In genomic region chr7:24564607-24565265, GRCm38 (mm10) we compare ENCODE assay signal across 8 mouse cellular contexts. TPM values are rescaled to one million over a fixed set of nuclear protein-coding genes. Genes with fewer than 3 reads are reported as not detected.
DNase-seq lines count a peak whose midpoint lies in the region; ATAC-seq and TF ChIP-seq lines count a peak whose summit lies in the region.
"Had no signal": no experiment of that assay in that cellular context is flagged by ENCODE, and none has a peak within 500 bp of the region (broad histone marks: within the 10 kb centered on the region; RNA-seq: fewer than 3 reads in every experiment).

No protein-coding gene starts in this region.

- no peak overlapping the region for H3K9ac ChIP-seq in MEL (ENCODE audit: control insufficient read depth, low read depth, low read length, poor library complexity, severe bottlenecking)
- no peak overlapping the region for H3K9ac ChIP-seq in kidney, embryonic 16.5 days (replicated peaks; ENCODE audit: low read length)

- no peaks in the 10 kb centered on the region for H3K9me3 ChIP-seq in MEL (replicated peaks; ENCODE audit: insufficient read depth, low read length)
- H3K9me3 ChIP-seq in kidney, embryonic 16.5 days (ENCODE audit: low read length) = no peaks in the 10 kb centered on the region

- TF ChIP-seq RAD21 in MEL (IDR thresholded peaks at IDR 0.05; ENCODE audit: low read depth, low read length) = peak; percentile 28

- WGBS in kidney, embryonic 16.5 days = 68% methylated on average over 6 of the region's 6 CpGs

- peak; percentile 75 for DNase-seq in CD4-positive helper T cell, adult 2 months (ENCODE audit: low read depth, low spot score)
- DNase-seq in MEL (ENCODE audit: low read depth, low spot score) = peak; percentile 69
- DNase-seq in cerebellum, adult 9-10 months = peak; percentile 71
- DNase-seq in gastrocnemius, adult 8-10 months (ENCODE audit: low spot score in 2 of 2) = peak; percentile 26 to 51
- peak; percentile 57 to 59 for DNase-seq in lung, adult 18-20 months
- peak; percentile 65 for DNase-seq in retina, postnatal 1 day

- no peak overlapping the region for H3K4me3 ChIP-seq in MEL (ENCODE audit: control insufficient read depth in 1 of 2, insufficient read depth in 1 of 2, low read depth in 2 of 2, low read length in 2 of 2)
- H3K4me3 ChIP-seq in kidney, embryonic 16.5 days (ENCODE audit: low read length) = no peak overlapping the region

- H3K4me1 ChIP-seq in MEL (ENCODE audit: control insufficient read depth in 1 of 2, insufficient read depth in 2 of 2, low read length in 2 of 2) = no peaks in the 10 kb centered on the region
- no peaks in the 10 kb centered on the region; the same call in 1 of the 2 replicates for H3K4me1 ChIP-seq in kidney, embryonic 16.5 days (ENCODE audit: insufficient read depth, low read length)

- H3K79me2 ChIP-seq in MEL (ENCODE audit: control insufficient read depth, insufficient read depth, low read length, poor library complexity) = no peaks in the 10 kb centered on the region

- peaks cover 0 to 3% of the 10 kb centered on the region in 2 experiments; a peak in 2 of 4 replicates for H3K36me3 ChIP-seq in MEL (ENCODE audit: control insufficient read depth in 1 of 2, insufficient read depth in 2 of 2, low read length in 2 of 2)
- H3K36me3 ChIP-seq in kidney, embryonic 16.5 days (ENCODE audit: insufficient read depth, low read length) = peaks cover 54% of the 10 kb centered on the region

- H3K27ac ChIP-seq in MEL (ENCODE audit: control insufficient read depth, low read depth, low read length) = no peak overlapping the region
- H3K27ac ChIP-seq in kidney, embryonic 16.5 days (ENCODE audit: low read length) = no peak overlapping the region

- no peak overlapping the region for H3K4me2 ChIP-seq in kidney, embryonic 16.5 days (replicated peaks; ENCODE audit: low read depth, low read length)

- TF ChIP-seq POLR2A in MEL (IDR thresholded peaks at IDR 0.05; ENCODE audit: control insufficient read depth in 1 of 2, insufficient read depth in 1 of 2, low read depth in 1 of 2, low read length in 2 of 2, poor library complexity in 1 of 2) = no peak

- TF ChIP-seq EP300 in MEL (IDR thresholded peaks at IDR 0.05; ENCODE audit: low read depth in 1 of 2, low read length in 2 of 2) = no peak

- 0 out of 2 replicates have a peak, but pooled peaks have one; percentile 13 for ATAC-seq in kidney, embryonic 16.5 days (ENCODE audit: low FRiP score, low TSS enrichment)

- H3K27me3 ChIP-seq in MEL (ENCODE audit: control insufficient read depth in 1 of 2, insufficient read depth in 2 of 2, low read length in 2 of 2) = no peaks in the 10 kb centered on the region
- H3K27me3 ChIP-seq in kidney, embryonic 16.5 days (ENCODE audit: insufficient read depth, low read length) = no peaks in the 10 kb centered on the region

- TF ChIP-seq CTCF in MEL (IDR thresholded peaks at IDR 0.05 in 2 of 3, conservative IDR thresholded peaks at IDR 0.05 in 1 of 3; ENCODE audit: control insufficient read depth in 1 of 3, insufficient read depth in 1 of 3, low read depth in 2 of 3, low read length in 3 of 3, poor library complexity in 1 of 3, severe bottlenecking in 1 of 3) = peak; percentile 77 to 95 (median 86)

TF ChIP-seq in MEL, 35 proteins besides CTCF, POLR2A, EP300 and RAD21:
- TF ChIP-seq ZC3H11A (IDR thresholded peaks at IDR 0.05; ENCODE audit: low read depth, low read length) (0 out of 2 replicates have a peak, but pooled peaks have one; percentile 16), SMC3 (IDR thresholded peaks at IDR 0.05; ENCODE audit: low read depth, low read length) (peak; percentile 66), SIN3A (IDR thresholded peaks at IDR 0.05; ENCODE audit: low read length) (no peak)

RNA-seq across cellular contexts. Expression of gene Xrcc1, which starts 18.6 kb away (rescaled TPM):
- 84.4 and 97.4 TPM in 2 replicates for total RNA-seq in MEL (2012; rRNA removed)
- polyA plus RNA-seq in MEL (2012; ENCODE audit: insufficient read depth in 1 of 2, insufficient read length in 2 of 2, low read depth in 1 of 2, low replicate concordance in 2 of 2, missing spikeins in 1 of 2) = 100 to 1,000 TPM; 101 to 574 TPM
- 10 to 100 TPM; 16.1 to 22.1 (median 17.3) TPM for total RNA-seq in gastrocnemius, adult 8-10 months (2022)
- 159 and 164 TPM in 2 replicates for polyA plus RNA-seq in kidney, embryonic 16.5 days (2015; fragmentation: Nextera tagmentation; extraction: Ambion mirVana)

RNA-seq across cellular contexts. Expression of gene Pinlyp, which starts 18.8 kb away (rescaled TPM):
- not detected in 2 replicates for total RNA-seq in MEL (2012; rRNA removed)
- not detected for polyA plus RNA-seq in MEL (2012; ENCODE audit: insufficient read depth in 1 of 2, insufficient read length in 2 of 2, low read depth in 1 of 2, low replicate concordance in 2 of 2, missing spikeins in 1 of 2)
- total RNA-seq in gastrocnemius, adult 8-10 months (2022) = not detected
- 0.64 and 1.0 TPM in 2 replicates for polyA plus RNA-seq in kidney, embryonic 16.5 days (2015; fragmentation: Nextera tagmentation; extraction: Ambion mirVana)
- polyA plus RNA-seq: heart, embryonic 14.5 days had no signal

RNA-seq across cellular contexts. Expression of gene Ethe1, which starts 22.6 kb away (rescaled TPM):
- 17.8 and 21.0 TPM in 2 replicates for total RNA-seq in MEL (2012; rRNA removed)
- 10 to 100 TPM in 1 of 2 experiments, not detected in 1; 33.3 TPM for polyA plus RNA-seq in MEL (2012; ENCODE audit: insufficient read depth in 1 of 2, insufficient read length in 2 of 2, low read depth in 1 of 2, low replicate concordance in 2 of 2, missing spikeins in 1 of 2)
- total RNA-seq in gastrocnemius, adult 8-10 months (2022) = 10 to 100 TPM; 23.1 to 30.0 (median 24.6) TPM
- 53.0 and 55.2 TPM in 2 replicates for polyA plus RNA-seq in kidney, embryonic 16.5 days (2015; fragmentation: Nextera tagmentation; extraction: Ambion mirVana)

RNA-seq across cellular contexts. Expression of gene Zfp575, which starts 22.7 kb away (rescaled TPM):
- total RNA-seq in MEL (2012; rRNA removed) = 0.26 and 0.58 TPM in 2 replicates
- polyA plus RNA-seq in MEL (2012; ENCODE audit: insufficient read depth in 1 of 2, insufficient read length in 2 of 2, low read depth in 1 of 2, low replicate concordance in 2 of 2, missing spikeins in 1 of 2) = under 1 TPM in 1 of 2 experiments, not detected in 1; 0.50 TPM
- total RNA-seq in gastrocnemius, adult 8-10 months (2022) = under 1 TPM in 1 of 4 experiments, not detected in 3; 0.10 TPM
- 3.8 and 3.9 TPM in 2 replicates for polyA plus RNA-seq in kidney, embryonic 16.5 days (2015; fragmentation: Nextera tagmentation; extraction: Ambion mirVana)

RNA-seq across cellular contexts. Expression of gene Irgq, which starts 34.2 kb away (rescaled TPM):
- total RNA-seq in MEL (2012; rRNA removed) = 3.6 and 4.7 TPM in 2 replicates
- 1 to 10 TPM in 1 of 2 experiments, not detected in 1; 5.8 TPM for polyA plus RNA-seq in MEL (2012; ENCODE audit: insufficient read depth in 1 of 2, insufficient read length in 2 of 2, low read depth in 1 of 2, low replicate concordance in 2 of 2, missing spikeins in 1 of 2)
- 10 to 100 TPM; 10.9 to 15.8 (median 12.7) TPM for total RNA-seq in gastrocnemius, adult 8-10 months (2022)
- 7.2 and 7.8 TPM in 2 replicates for polyA plus RNA-seq in kidney, embryonic 16.5 days (2015; fragmentation: Nextera tagmentation; extraction: Ambion mirVana)
